Mouse (Mus musculus) thymus, postnatal 36 days (tissue): Measurements from ENCODE around the gene Tmem205.

ENCODE experiments used
- DNase-seq, 2 experiments: peaks; one replicate each; pipeline ENCODE4 v3.0.0; 2022; ENCODE audit warnings: mixed read lengths in 2 of 2

The Tmem205 gene

DNA sequence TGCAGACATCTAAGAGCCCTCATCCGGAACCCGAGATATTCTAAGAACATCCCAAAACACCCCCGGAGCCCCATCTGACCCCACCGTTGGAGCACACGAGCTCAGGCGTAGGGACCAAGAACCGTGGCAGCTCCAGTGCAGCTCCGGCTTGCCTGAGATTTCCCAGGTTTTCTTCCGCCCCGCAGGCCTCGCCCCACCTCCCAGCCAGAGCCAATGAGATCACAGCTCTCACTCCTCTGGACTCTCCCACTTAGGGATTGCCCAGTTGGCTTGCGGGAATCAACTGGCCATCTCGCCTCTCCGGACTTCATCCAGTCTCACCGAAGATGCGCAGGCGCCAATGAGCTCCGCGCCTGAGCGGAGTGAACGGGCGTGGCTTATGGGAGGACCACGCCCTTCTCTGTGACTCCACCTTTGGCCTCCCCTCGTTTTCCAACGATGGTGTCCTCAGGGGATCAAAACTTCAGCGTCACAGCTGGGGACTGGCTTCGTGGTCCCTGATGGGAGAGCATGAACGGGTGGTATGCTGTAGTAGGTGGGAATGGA lies at the start of gene Tmem205, which contains the start of gene Ccdc159:
Gene Tmem205, minus strand, starts transcription at position 349 of the 546 bp plus-strand sequence.
Gene Ccdc159, plus strand, starts transcription at position 264 of the 546 bp plus-strand sequence.
- DNase-seq = peak in 1 of 2 experiments; percentile 19

DNA sequence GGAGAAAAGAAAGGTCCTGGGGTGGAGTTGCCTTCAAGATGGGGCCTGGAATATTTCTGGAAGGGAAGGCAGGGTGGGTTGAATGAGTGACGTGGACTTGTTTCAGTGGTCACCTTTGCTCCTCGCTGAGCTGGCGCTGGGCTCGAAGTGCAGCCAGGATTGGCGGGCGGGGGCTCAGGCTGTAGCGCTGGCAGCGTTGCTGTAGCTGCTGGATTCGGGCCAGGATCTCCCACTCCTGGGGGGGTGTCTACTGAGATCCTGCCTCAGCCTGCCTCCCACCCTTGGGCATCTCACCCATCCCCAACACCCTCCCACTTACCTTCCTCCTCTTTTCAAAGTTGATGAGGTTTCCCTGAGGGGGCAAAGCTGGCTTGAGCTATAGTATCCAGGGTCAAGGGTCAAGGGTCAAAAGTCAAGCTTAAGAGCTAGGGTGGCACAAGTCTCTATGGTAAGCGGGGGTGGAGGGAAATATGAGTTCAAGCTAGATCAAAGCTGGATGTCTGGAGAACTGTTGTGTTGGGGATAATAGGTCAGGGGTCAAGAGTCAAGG lies 49.3 kb upstream of the Tmem205 start:
- no peak for DNase-seq

DNA sequence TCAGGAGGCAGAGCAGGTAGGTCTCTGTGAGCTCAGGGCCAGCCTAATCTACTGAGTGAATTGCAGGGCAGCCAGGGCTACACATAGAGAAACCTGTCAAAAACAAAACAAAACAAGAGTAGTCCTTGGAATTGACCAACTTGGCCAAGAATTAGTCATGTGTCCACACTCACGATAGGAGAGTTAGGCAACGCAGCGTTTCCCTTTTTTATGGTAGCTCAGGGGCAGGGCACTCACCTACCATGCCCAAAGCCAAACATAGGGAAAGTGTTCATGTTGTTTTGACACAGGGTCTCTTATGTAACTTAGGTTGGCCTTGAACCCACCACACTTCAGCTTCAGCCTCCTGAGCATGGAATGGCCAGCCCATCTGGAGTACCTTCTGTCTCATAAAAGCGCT lies 41.9 kb upstream of the Tmem205 start:
- no peak for DNase-seq

DNA sequence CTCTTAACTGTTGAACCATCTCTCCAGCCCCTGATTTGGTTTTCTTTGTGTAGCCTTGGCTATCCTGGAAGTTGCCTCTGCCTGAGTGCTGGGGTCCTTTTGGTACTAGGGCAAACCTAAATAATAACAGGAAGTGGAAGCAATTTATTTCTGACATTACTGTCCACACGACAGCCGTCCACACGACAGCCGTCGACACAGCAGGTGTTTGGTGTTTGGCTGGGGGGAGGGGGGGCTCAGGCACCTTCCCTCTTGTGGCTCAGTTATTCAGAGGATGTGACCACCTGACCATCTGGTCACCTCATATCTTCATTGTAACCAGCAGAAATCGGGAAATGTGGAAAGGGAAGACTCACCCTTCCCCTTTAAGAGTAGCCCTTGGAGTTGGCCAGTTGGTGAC lies 41.5 kb upstream of the Tmem205 start:
- no peak for DNase-seq

DNA sequence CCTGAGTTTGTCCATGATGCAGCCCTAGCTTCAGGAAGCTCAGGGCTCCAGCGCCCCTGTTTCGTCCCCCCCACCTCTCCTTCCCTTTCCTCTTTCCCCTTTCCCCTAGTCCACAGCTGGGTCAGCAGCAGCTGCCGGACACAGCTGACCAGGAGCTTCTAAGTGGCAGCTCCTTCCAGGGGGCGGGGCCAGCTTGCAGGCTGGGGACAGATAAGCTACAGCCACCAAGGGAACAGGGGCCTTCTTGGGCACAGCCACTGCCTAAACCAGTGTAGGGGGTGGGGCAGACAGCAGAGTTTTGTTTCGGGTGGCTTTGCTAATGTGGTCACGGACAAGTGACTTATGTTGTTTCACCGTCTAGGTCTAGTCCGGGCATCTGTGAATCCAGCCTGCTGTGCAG lies 36.1 kb upstream of the Tmem205 start, which contains the start of gene Epor:
Gene Epor, minus strand, starts transcription at position 90 of the 400 bp plus-strand sequence.
- DNase-seq = no peak

DNA sequence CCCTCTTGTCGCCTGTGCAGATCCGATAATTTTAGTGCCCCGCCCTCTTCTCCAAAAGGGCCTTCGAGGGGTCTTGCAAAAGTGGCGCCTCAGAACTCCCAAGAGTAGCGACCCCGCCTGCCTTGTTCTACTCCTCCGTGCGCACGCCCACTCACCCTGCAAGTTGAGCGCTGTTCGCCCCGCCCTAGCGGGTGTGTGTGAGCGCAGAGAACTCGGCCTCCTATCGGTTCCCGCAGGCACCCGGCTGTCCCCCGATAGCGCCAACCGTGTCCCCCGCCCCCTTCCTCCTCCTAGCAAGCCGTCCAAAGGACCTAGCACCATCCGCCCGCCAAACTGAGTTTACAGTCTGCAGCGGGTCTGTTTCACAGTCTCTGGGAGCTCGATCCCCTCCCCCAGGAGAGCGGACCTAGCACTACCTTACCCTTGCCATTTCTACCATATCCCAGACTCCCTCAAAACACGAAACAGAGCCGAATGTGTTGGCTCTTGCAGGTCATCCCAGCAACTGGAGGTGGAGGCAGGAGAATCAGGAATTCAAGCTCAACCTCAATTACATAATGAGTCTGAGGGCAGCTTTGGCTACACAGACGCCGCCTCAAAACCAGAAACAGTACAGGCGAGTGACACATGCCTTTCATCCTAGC lies 35.2 kb upstream of the Tmem205 start:
- DNase-seq = peak; percentile 61 to 73

DNA sequence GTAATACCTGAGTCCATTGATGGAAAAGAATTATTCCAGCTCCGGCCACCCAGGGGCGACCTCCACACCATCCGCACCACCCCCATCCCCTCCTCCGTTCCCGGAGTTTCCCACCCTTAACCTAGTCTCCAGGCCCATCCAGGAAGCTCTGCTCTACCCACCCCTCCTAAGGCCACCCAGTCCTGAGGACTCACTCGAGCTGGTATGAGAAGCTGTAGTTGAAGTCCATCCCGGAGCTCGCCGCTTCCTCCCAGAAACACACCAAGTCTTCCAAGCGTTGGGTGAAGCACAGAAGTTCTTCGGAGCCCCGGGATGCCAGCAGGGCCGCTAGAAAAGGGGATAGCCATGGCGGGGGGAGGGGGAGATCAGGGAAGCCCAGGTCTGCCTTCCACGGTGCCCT lies 34.7 kb upstream of the Tmem205 start:
- no peak for DNase-seq

DNA sequence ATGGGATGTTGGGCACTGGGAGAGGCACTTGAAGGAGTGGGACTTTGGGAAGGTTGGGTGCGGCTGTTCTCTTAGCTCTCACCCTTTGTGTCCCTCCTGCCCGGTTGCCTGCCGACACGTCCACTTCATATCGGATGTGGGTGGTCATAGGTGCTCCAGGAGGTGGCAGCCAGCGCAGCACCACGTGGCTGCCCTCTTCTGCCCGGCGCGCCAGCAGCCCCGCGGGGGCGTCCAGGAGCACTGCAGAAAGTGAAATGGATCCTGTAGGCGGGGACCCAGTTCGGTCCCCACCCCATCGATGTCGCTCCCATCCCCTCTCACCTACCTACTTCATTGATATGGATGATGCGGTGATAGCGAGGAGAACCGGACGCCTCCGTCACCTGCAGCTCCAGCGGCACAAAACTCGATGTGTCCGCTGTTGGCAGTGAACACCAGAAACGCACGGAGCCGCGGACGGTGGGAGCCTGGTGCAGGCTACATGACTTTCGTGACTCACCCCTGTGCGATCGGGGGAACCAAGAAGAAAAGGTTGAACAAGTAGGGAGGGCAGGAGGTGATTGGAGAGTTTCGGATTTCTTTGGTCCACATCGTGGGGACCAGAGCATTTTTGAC lies 34.1 kb upstream of the Tmem205 start:
- no peak for DNase-seq

DNA sequence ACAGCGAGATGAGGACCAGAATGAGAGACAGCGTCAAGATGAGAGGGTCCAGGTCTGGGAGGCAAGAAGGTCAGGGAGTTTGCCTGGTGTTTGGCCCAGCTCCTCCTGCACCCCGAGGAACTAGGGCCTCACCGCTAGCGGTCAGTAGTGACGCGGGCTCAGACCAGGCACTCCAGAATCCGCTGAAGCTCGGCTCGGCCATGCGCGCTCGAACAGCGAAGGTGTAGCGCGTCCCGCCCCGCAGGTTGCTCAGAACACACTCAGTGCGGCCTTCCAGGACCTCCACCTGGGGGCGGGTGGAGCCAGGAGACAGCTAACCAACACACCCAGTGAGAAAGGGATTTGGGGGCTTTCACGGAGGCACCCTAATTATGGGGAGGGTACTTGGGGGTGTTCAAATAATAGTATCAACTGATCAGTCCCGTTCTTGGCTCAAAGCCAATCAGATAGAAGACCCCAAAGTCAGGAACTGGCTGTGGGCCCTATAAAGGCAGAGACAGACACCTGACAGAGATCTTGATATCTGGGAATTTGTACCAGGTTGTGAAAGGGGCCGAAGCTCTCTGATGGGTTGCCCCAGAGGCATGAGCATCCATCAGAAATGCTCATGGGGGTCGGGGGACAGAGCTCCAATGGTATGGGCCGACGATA lies 33.3 kb upstream of the Tmem205 start:
- DNase-seq = no peak

DNA sequence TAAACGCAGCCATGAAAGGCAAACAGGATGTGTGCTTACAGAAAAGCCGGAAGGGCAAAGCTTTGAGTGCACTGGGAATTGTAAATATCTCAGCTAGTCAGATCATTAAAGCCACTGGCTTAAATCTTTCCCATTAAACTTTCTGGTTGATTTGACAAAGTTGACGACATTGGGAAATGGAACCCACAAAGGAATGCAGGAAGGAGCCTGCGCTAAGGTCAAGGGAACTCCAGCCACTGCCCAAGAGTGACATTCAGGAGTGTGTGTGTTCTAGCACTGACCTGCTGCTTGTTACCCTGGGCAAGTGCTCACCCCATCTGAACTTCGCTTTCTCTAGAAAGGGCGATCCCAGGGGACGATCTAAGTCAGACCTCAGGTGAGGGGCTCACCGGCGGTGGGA lies 32.8 kb upstream of the Tmem205 start:
- no peak for DNase-seq

DNA sequence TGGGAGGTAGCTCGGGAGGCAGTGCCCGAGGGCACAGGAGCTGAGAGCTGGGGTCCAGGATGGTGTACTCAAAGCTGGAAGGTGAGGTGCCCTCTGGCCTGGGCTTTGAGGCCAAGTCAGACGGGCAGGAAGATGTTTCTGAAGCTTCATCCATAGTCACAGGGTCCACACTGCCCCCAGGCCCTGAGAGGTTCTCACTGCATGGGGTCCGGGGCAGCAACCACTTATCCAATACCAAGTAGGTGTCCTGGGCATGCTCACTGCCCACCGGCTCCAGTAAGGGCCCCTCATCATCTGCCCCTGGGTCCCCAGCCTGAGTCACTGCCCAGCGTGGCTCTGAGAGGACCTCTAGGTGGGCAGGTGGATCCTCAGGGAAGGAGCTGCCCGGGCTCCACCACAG lies 31.9 kb upstream of the Tmem205 start:
- DNase-seq = no peak

DNA sequence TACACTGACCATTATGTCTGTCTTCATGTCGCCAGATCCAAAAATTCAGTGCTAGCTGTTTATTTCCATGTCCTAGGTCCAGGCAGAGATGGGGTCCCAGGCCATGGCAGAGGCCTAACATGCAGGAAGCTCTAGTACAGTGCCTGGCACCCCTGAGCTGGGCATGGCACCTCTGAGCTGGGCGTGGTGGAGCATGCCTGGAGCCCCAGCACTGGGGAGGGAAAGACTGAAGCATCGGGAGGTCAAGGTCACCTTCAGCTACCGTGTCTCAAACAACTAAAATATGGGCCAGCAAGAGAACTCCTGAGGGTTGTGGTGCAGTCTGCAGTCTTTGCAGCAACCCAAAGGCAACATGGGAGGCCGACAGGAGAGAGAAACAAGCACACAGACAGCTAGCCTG lies 31.0 kb upstream of the Tmem205 start:
- DNase-seq = no peak

DNA sequence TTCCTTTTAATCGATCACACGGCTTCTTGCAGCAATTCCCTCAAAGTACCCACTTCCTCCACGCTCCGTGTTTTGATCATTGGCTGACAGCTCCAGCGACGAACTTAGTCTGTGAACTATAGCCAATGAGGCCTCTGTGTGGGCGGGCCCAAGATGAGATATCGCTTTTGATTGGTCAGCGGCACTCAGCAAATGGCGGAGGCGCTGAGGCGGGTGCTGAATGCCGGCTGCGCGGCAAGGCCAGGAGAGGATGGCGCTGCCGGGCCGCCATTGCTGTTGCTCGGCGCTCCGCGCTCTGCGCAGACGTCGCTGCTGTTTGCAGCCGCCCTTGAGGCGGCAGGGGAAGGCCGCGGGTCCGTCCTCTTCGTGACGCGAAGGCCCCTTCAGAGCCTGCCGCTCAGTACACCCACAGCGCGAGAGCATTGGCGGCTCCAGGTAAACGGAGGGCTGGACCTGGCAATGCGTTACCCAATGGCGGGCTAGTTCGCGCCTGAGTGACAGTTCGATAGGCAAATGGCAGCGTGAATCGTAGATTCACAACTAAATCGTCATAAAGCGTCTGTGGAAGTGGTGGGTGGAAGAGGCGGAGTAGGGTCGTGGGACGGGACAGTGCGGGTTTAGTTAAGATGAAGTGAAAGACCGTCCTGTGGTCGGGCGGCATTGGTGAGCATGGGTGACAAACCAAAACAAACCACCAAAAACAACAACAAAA lies 28.4 kb upstream of the Tmem205 start, which contains the start of gene Swsap1:
Gene Swsap1, plus strand, starts transcription at position 186 of the 712 bp plus-strand sequence.
- peak; percentile 98 to 99 for DNase-seq

DNA sequence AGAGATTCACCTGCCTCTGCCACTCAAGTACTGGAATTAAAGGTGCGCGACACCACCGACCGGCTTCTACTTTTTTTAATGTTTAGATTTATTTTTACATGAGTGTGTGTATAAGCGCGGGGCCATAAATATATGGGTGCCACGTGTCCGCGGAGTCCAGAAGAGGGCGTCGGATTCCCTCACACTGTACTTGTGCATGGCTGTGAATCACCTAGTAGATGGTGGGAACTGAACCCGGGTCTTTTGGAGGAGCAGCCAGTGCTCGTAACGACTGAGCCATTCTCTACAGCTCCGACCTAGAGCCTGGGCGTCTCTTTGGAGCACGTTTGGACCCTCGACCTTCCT lies 27.8 kb upstream of the Tmem205 start:
- DNase-seq = no peak

DNA sequence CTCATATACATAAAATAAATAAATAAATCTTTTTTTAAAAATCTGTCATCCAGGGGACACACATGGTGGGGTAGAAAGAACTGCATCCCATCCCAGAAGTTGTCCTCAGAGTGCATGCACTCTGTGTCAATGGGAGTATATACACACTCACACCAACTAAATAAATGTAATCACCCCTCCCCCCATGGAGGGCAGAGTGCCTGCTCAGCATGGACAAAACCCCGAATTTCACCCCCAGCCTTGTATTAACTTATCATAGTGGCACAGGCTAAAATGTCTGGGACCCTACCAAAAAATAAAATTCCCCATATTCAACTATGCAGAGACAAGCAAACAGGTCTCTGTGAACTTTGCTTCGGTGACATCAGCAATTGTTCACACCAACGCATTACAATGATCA lies 27.3 kb upstream of the Tmem205 start:
- DNase-seq = no peak

DNA sequence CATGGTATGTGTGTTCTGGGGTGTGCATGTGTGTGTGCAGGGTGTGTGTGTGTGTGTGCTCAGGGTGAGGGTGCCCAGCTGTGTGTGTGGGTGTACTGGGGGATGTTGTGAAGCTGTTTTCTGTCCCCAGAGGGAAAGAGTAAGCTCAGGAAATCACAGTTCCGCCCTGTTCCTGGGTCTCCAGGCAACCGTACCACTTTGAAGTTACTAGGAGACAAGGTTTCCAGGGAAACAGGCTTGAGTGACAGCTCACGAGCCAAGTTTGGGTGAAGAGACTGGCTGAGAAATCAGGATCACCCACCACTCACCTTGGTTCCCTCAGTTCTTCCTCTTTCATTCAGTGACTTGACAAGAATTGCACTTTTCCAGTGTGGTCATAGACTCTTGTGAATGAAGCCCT lies 26.2 kb upstream of the Tmem205 start:
- no peak for DNase-seq

DNA sequence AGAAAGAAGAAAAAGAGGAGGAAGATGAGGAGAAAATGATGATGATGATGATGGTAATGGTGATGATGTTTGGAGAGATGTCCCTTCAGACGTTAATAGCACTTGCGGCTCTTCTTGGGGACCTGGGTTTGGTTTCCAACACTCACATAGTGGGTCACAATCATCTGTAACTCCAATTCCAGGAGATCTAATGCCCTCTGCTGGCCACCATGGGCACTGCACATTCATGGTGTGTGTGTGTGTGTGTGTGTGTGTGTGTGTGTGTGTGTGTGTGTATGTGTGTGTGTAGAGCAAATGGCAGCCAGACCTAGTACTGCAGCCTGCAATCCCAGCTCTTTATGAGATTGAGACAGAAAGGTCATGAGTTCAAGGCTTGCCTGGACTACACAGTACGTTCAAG lies 24.6 kb upstream of the Tmem205 start:
- DNase-seq = no peak

DNA sequence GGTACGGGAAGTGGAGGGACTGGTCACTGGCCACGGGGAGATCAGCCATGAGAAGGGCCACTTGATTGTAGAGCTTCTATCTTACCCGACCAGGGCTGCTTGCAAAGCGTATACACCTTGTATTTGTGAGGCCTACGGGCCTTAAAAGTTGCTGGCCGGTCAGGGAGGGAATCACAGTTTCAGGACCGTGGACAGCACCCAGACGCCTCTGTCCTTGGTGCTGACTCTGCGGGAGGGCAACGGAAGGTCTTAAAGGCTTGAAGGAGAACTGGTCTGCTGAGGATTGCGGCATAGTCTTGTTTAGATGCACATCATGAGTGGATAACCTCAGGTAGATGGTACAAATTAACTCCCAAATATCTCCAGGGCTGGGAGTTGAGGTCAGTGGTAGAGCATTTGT lies 23.0 kb upstream of the Tmem205 start:
- peak; percentile 47 to 70 for DNase-seq

DNA sequence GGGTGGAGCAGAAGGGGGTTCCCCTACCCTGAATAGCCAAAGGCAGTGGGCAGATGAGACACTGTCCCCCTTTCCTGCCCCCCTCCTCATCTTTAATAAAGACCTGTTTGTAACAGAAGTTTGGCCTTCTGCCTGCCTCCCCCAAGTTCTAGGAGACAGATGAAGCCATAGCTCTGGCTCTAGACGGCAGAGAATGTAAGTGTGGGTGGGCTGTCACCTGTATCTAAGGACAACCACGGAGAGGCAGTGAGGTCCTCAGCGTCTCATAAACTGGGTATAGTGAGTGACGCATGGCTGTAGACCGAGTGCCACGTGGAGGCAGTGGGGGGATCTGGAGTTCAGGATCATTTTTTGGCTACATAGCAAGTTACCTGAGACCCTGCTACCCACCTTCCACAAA lies 21.4 kb upstream of the Tmem205 start:
- no peak for DNase-seq

DNA sequence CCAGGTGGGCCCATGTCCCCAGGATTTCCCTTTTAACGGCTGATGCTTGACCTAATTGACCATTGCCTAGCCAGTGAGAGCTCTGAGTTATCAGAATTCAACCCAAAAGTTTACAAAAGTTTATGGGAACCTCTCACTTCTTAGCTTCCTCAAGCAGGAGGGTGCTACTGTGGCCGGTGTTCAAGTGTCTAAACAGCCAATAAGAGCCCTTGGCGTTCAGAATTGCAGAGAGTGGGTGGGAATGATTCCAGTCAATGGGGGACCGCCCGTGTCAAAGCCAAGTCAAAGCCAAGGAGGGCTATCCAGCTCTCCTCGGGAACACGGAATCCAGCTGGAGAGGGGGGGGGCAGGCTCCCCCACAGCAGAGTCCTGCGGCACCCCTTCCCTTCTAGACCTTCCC lies 20.8 kb upstream of the Tmem205 start:
- DNase-seq = no peak

DNA sequence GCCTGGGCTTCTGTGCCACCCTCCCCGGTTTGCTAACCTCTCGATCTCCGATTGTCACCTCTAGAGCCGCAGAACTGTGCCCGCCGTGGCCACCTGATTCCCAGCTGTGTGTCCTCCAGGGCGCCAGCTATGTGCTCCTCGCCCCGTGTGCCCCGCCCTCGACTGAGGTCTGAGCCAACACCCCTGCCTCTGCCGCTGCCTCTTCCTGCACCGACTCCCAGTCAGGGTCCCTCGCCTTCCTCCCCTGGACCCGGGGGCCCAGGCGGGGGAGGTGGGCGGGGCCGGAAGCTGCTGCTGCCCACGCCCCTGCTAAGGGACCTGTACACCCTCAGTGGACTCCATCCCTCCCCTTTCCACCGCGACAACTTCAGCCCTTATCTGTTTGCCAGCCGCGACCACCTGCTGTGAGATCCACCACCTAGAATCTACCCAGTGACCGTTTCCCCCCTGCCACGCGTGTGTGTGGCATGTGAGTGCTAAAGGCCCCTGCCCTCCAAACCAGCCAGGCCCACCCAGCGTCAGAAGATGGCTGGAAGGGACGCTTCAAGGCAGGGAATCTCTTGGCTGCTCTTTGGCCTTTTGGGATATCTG lies 20.3 kb upstream of the Tmem205 start:
- no peak for DNase-seq

DNA sequence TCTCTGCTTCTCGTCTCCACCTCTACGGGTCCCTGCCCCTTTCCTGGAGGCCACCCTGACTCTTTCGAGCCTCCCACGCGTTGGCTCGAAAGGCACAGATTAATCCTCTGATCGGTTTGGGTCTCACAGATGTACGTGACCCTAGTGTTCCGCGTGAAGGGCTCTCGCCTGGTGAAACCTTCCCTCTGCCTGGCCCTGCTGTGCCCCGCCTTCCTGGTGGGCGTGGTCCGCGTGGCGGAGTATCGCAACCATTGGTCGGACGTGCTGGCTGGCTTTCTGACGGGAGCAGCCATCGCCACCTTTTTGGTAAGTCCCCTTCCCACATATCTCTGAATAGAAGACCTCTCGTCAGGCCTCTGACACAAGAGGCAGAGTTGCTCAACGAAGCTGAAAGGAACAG lies 16.9 kb upstream of the Tmem205 start:
- DNase-seq = no peak

DNA sequence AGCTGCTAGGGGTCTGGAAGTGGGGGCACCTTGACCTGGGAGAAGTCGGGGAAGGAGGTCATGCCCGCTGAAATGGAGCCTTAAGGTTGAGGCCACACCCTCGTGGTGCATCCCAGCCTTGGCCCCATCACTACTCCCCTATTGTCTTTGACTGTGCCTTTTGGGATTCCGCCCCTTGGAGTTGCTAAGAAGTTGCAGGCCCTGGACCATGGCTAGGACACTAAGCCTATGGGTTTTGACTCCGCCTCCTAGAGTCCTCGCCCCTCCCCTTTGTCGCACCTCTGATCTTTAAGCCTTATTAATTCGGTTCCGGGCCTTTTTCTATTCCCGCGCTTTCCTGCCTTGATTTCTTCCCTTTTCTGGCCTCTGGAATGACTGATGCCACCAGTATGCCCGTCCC lies 16.3 kb upstream of the Tmem205 start:
- no peak for DNase-seq
